Mouse (Mus musculus) gonadal fat pad, adult 2 months (tissue): Measurements from ENCODE around the gene Trappc3l. TPM values are rescaled to one million over a fixed set of nuclear protein-coding genes. Genes with fewer than 3 reads are reported as not detected.

Experiments
- DNase-seq: peaks from one replicate; pipeline ENCODE4 v3.0.0-alpha.2; 2012; ENCODE audit warnings: low read depth
- polyA plus RNA-seq: library from polyadenylated mRNA; depleted of rRNA; stranded (reverse); fragments of >200 nt; gene quantifications from 2 replicates; pipeline ENCODE4 v1.2.3, GENCODE M21; 2012

Trappc3l gene
- polyA plus RNA-seq, 1 experiment: not detected

GRCm38 (mm10) chr10:34095147-34095546, 57.8 kb downstream of the Trappc3l start:
- no peak for DNase-seq

DNA sequence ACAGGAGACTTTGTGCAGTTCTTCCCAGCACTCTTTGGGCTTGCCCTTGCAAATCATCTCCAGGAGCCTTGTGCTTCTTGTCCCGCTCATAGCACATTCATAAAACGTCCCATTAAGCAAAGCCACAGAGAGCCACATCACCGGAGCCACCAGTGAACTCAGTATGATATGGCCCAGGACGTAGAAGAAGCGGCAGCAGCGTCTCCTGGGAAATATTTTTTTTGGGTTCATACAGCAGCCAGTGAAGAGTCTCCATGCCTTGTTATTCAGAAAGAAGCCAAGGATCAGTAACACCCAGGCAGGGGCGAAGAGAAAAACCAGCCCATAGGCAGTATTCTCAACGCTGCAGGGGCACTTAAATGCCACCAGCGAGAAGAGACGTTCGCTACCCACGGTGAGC, 58.6 kb downstream of the Trappc3l start:
- no peak for DNase-seq

- no peak for DNase-seq
Observed at GRCm38 (mm10) chr10:34096418-34096883, 59.1 kb downstream of the Trappc3l start, which contains the start of gene Calhm5. TSS of gene Calhm5 (minus strand) at chr10:34096519.

- DNase-seq: no peak
Observed at GRCm38 (mm10) chr10:34110863-34111465, 73.6 kb downstream of the Trappc3l start.

- no peak for DNase-seq
Observed at GRCm38 (mm10) chr10:34111964-34112738, 74.8 kb downstream of the Trappc3l start.

DNA sequence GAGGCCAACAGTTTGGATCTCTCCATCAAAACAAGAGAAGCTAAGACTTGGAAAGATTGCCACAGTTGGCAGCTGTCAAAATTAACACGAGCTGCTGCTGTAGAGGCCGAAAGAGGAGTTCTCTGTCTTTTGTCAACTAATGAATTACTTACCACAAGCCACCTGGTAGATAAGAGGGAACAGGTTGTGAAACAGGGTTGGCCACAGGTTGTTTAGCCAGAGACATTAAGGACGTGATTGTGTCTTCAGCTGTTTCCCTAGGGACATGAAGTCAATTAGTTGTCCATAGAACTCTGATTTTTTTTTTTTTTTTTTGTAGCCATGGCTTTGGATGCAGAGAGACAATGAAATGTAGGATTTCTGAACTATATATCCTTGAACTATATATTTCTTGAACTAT, 79.7 kb downstream of the Trappc3l start:
- DNase-seq: no peak

- DNase-seq: no peak
Observed at GRCm38 (mm10) chr10:34117770-34118169, 80.4 kb downstream of the Trappc3l start.

- DNase-seq: no peak
Observed at GRCm38 (mm10) chr10:34118421-34118820, 81.0 kb downstream of the Trappc3l start.

GRCm38 (mm10) chr10:34127392-34128378, 90.3 kb downstream of the Trappc3l start, which contains the start of gene Calhm6:
TSS of gene Calhm6 (minus strand) at chr10:34127984.
- DNase-seq: no peak

- no peak for DNase-seq
Observed at GRCm38 (mm10) chr10:34128391-34128790, 91.0 kb downstream of the Trappc3l start.

DNA sequence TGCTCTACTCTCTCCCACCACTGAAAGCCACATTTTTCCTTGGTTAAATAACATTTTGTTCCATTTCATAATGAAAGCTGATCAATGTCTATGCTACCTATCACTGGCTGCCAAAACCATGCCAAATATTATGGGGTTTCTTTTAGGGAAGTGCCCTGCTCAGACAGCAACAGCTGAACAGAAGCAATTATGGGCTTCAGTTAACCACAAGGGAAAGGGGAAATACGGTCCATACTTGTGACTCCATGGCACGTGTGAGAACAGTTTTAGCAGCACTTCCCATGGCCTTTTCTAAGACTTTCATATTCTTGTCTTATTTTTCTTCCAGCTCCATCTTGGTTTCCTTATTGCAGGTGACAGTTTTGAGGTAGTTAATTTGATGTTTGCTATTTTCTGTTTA, 94.0 kb downstream of the Trappc3l start:
- DNase-seq: no peak

- no peak for DNase-seq
Observed at GRCm38 (mm10) chr10:34136432-34136831, 99.0 kb downstream of the Trappc3l start.

- no peak for DNase-seq
Observed at GRCm38 (mm10) chr10:34138027-34138426, 100.6 kb downstream of the Trappc3l start.

DNA sequence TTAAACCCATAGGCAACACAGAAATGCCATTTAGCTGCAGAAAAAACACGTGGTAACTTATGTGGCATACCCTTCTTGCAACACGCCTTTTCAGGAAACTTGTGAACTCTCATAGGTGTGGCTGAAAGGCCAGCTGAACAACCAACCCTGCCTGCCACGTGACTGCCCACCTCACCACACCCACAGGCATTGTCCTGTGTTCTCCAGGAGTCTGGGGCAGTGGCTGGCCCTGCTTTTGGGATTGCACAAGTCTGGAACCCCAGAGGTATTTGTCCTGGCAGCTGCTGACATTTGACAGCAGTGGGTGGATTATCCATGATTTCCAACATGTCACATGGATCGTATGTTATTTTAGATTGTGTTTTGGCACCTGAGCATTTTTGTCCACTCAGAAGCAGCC, 102.4 kb downstream of the Trappc3l start:
- DNase-seq: peak; percentile 95

GRCm38 (mm10) chr10:34141693-34142092, 104.3 kb downstream of the Trappc3l start:
- DNase-seq: no peak

- no peak for DNase-seq
Observed at GRCm38 (mm10) chr10:34149772-34150171, 112.4 kb downstream of the Trappc3l start.

GRCm38 (mm10) chr10:34150454-34150853, 113.1 kb downstream of the Trappc3l start:
- no peak for DNase-seq

- DNase-seq: no peak
Observed at GRCm38 (mm10) chr10:34151827-34152226, 114.4 kb downstream of the Trappc3l start.

- no peak for DNase-seq
Observed at GRCm38 (mm10) chr10:34155796-34156554, 118.6 kb downstream of the Trappc3l start.
